Mouse (Mus musculus) hindbrain, postnatal 0 days (tissue): Measurements from ENCODE around the gene Mast4. TPM values are rescaled to one million over a fixed set of nuclear protein-coding genes. Genes with fewer than 3 reads are reported as not detected.

Experiments used
- ATAC-seq: fragments of 200-750 bp; cut with Nextera tagmentation; 2 replicates; pipeline ENCODE4 v1.8.0; 2017; ENCODE audit warnings: mild to moderate bottlenecking, moderate TSS enrichment, moderate library complexity
- DNase-seq: peaks from one replicate; pipeline ENCODE4 v3.0.0-alpha.2; 2015; ENCODE audit warnings: low spot score
- H3K27ac ChIP-seq: fragments of 300-500 bp; sonication (generic); 2 replicates; pipeline ENCODE4 v1.5.1; 2014; ENCODE audit warnings: mild to moderate bottlenecking
- H3K27me3 ChIP-seq: fragments of 300-500 bp; sonication (generic); 2 replicates; pipeline ENCODE4 v1.6.1; 2014; ENCODE audit warnings: low read length, mixed read lengths; ENCODE audit not compliant: insufficient read depth
- H3K36me3 ChIP-seq: fragments of 300-500 bp; sonication (generic); 2 replicates; pipeline ENCODE4 v1.6.1; 2014; ENCODE audit warnings: low read length, mixed read lengths; ENCODE audit not compliant: insufficient read depth
- H3K4me1 ChIP-seq: fragments of 300-500 bp; sonication (generic); 2 replicates; pipeline ENCODE4 v1.6.1; 2014; ENCODE audit warnings: antibody characterized with exemption, low read length, mixed read lengths; ENCODE audit not compliant: insufficient read depth
- H3K4me2 ChIP-seq: fragments of 300-500 bp; sonication (generic); 2 replicates; pipeline ENCODE4 v1.6.1; 2014; ENCODE audit warnings: low read depth, mild to moderate bottlenecking, low read length, moderate library complexity, mixed read lengths
- H3K4me3 ChIP-seq: fragments of 300-500 bp; sonication (generic); 2 replicates; pipeline ENCODE4 v1.5.1; 2014; ENCODE audit warnings: low read length
- H3K9ac ChIP-seq: fragments of 300-500 bp; sonication (generic); replicated peaks from 2 replicates; pipeline ENCODE4 v1.6.1; 2014; ENCODE audit warnings: mild to moderate bottlenecking, low read length, moderate library complexity, mixed read lengths
- H3K9me3 ChIP-seq: fragments of 300-500 bp; sonication (generic); 2 replicates; pipeline ENCODE4 v1.6.1; 2016; ENCODE audit warnings: low read length, mixed read lengths
- CTCF ChIP-seq: IDR thresholded peaks from 2 replicates; pipeline ENCODE4 v1.5.1; 2016; ENCODE audit warnings: antibody characterized with exemption, control low read depth, low read depth
- WGBS: fragments of 180-500 bp; shearing (Covaris S2); extraction: QIAGEN DNeasy Blood & Tissue Kit; methylation state at CpG from one replicate; pipeline ENCODE4 v1.1.7; 2014; 5-methylcytosine and 5-hydroxymethylcytosine counted together
- polyA plus RNA-seq: library from polyadenylated mRNA; unstranded; fragments of >200 nt; fragmentation: Nextera tagmentation; extraction: Ambion mirVana; gene quantifications from 2 replicates; pipeline ENCODE4 v1.2.1, GENCODE M21; 2015
- total RNA-seq: library from RNA; depleted of rRNA; stranded (reverse); fragments of >200 nt; gene quantifications from 2 replicates; pipeline ENCODE4 v1.2.3, GENCODE M21; 2014

Mast4 gene
- total and polyA plus RNA-seq, 2 experiments from 2014 or later: 23.5 to 31.7 TPM

GRCm38 (mm10) chr13:102933702-102934101 lies 400.6 kb downstream of the Mast4 start:
- ATAC-seq: 0 out of 2 replicates have a peak, but pooled peaks have one; percentile 43
- Histone ChIP-seq H3K27me3 (no peaks in the 10 kb centered on the region), H3K9me3 (no peaks in the 10 kb centered on the region), H3K9ac (no peak overlapping the region), H3K4me3 (no peak overlapping the region), H3K36me3 (no peaks in the 10 kb centered on the region), H3K27ac (peak overlapping the region; percentile 34; the same call in 1 of the 2 replicates), H3K4me2 (no peak overlapping the region), H3K4me1 (no peaks in the 10 kb centered on the region)
- peak; percentile 75 for DNase-seq
- 60% methylated on average over 5 of the region's 5 CpGs for WGBS
- TF ChIP-seq CTCF: no peak

DNA sequence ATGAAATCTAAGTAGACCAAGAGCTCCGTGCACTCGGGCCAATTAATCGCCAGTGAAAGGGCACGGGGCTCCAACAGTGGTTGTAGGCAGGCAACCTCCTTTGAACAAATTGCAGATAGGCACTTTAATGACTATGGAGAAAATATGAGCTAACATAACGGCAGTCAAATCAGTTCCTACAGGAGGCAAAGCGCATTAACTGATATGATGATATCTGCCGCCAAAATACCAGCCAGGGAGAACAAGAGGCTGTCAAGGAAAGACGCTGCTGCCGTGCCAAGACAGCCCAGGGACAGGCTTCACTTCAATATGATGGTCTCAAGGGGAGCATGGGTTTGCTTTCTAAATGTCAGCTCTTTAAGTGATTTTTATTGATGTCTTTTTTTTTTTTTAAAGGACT lies 401.9 kb downstream of the Mast4 start:
- H3K27ac ChIP-seq: no peak overlapping the region
- no peak overlapping the region for H3K4me2 ChIP-seq
- H3K9me3 ChIP-seq: no peaks in the 10 kb centered on the region
- no peaks in the 10 kb centered on the region for H3K36me3 ChIP-seq
- WGBS: 64% methylated on average over 9 of the region's 9 CpGs
- ATAC-seq (no peak), DNase-seq (peak; percentile 14)
- no peaks in the 10 kb centered on the region for H3K4me1 ChIP-seq
- no peak overlapping the region for H3K4me3 ChIP-seq
- no peaks in the 10 kb centered on the region for H3K27me3 ChIP-seq
- TF ChIP-seq CTCF: no peak
- H3K9ac ChIP-seq: no peak overlapping the region

GRCm38 (mm10) chr13:102931951-102932350 lies 402.3 kb downstream of the Mast4 start:
- H3K36me3 ChIP-seq: no peaks in the 10 kb centered on the region
- no peaks in the 10 kb centered on the region for H3K4me1 ChIP-seq
- ATAC-seq (no peak), DNase-seq (no peak)
- no peaks in the 10 kb centered on the region for H3K9me3 ChIP-seq
- H3K9ac ChIP-seq: no peak overlapping the region
- no peaks in the 10 kb centered on the region for H3K27me3 ChIP-seq
- no peak for TF ChIP-seq CTCF
- H3K4me2 ChIP-seq: no peak overlapping the region
- WGBS: 89% methylated on average over 1 of the region's 1 CpGs
- no peak overlapping the region for H3K4me3 ChIP-seq
- no peak overlapping the region for H3K27ac ChIP-seq

GRCm38 (mm10) chr13:102925844-102926598 lies 408.3 kb downstream of the Mast4 start:
- 81% methylated on average over 7 of the region's 7 CpGs for WGBS
- TF ChIP-seq CTCF: peak; percentile 52

GRCm38 (mm10) chr13:102919741-102920140 lies 414.6 kb downstream of the Mast4 start:
- WGBS: 83% methylated on average over 7 of the region's 7 CpGs
- H3K36me3 ChIP-seq: no peaks in the 10 kb centered on the region
- no peaks in the 10 kb centered on the region for H3K27me3 ChIP-seq
- H3K27ac ChIP-seq: no peak overlapping the region
- ATAC-seq: no peak
- H3K9ac ChIP-seq: no peak overlapping the region
- H3K4me1 ChIP-seq: no peaks in the 10 kb centered on the region
- H3K4me2 ChIP-seq: no peak overlapping the region
- H3K9me3 ChIP-seq: no peaks in the 10 kb centered on the region
- no peak for TF ChIP-seq CTCF
- H3K4me3 ChIP-seq: no peak overlapping the region
- no peak for DNase-seq

More at GRCm38 (mm10) chr13:102925844-102926598, 408.3 kb downstream of the Mast4 start:
- ATAC-seq (no peak), DNase-seq (peak; percentile 18)
- no peaks in the 10 kb centered on the region for H3K9me3 ChIP-seq
- no peaks in the 10 kb centered on the region for H3K36me3 ChIP-seq
- no peak overlapping the region for H3K9ac ChIP-seq
- no peaks in the 10 kb centered on the region for H3K27me3 ChIP-seq
- no peak overlapping the region for H3K4me2 ChIP-seq
- H3K4me3 ChIP-seq: no peak overlapping the region
- no peak overlapping the region for H3K27ac ChIP-seq
- H3K4me1 ChIP-seq: no peaks in the 10 kb centered on the region

GRCm38 (mm10) chr13:102918616-102919015 lies 415.7 kb downstream of the Mast4 start:
- 39% methylated on average over 4 of the region's 4 CpGs for WGBS
- no peak overlapping the region for H3K4me3 ChIP-seq
- no peaks in the 10 kb centered on the region for H3K36me3 ChIP-seq
- DNase-seq (no peak), ATAC-seq (no peak)
- H3K27ac ChIP-seq: no peak overlapping the region
- H3K9ac ChIP-seq: no peak overlapping the region
- no peak overlapping the region for H3K4me2 ChIP-seq
- TF ChIP-seq CTCF: no peak
- H3K9me3 ChIP-seq: no peaks in the 10 kb centered on the region
- H3K4me1 ChIP-seq: no peaks in the 10 kb centered on the region
- H3K27me3 ChIP-seq: no peaks in the 10 kb centered on the region

DNA sequence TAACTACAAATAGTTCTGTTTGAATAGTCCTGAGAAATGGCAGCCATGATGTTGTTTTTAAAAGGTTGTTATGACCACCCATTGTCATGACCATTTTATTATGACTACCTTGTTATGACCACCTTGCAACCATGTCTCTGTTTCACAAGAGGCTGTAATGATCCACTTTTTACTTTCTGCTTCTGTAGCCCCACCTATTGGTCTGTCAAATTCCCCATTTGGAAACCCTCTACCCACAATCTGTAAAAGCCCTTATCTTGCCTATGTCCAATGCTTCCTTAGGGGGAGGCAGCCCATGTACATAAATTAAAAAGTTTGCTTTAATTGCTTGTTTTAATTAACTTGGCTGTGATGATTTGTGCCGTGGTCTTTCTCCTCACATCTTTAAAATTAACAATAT lies 419.0 kb downstream of the Mast4 start:
- ATAC-seq: no peak
- H3K36me3 ChIP-seq: no peaks in the 10 kb centered on the region
- no peak overlapping the region for H3K4me3 ChIP-seq
- H3K4me1 ChIP-seq: no peaks in the 10 kb centered on the region
- DNase-seq: no peak
- no peak for TF ChIP-seq CTCF
- H3K9ac ChIP-seq: no peak overlapping the region
- no peak overlapping the region for H3K27ac ChIP-seq
- H3K27me3 ChIP-seq: no peaks in the 10 kb centered on the region
- H3K4me2 ChIP-seq: no peak overlapping the region
- WGBS: 77% methylated on average over 1 of the region's 1 CpGs
- no peaks in the 10 kb centered on the region for H3K9me3 ChIP-seq
